Mouse (Mus musculus) limb, embryonic 14.5 days (tissue): ENCODE measurements around the gene Tnr. TPM values are rescaled to one million over a fixed set of nuclear protein-coding genes. Genes with fewer than 3 reads are reported as not detected.
A peak's percentile ranks its signal among the peaks of the same experiment; 100 is the strongest.

ENCODE experiments used
- ATAC-seq: fragments of 200-750 bp; cut with Nextera tagmentation; 2 replicates; pipeline ENCODE4 v1.8.0; 2017; ENCODE audit warnings: low read depth, moderate number of reproducible peaks, moderate TSS enrichment; ENCODE audit not compliant: low FRiP score
- DNase-seq: peaks from one replicate; pipeline ENCODE4 v3.0.0-alpha.2; 2015; ENCODE audit warnings: low spot score
- H3K27ac ChIP-seq: fragments of 300-500 bp; sonication (generic); replicated peaks from 2 replicates; pipeline ENCODE4 v1.5.1; 2014; ENCODE audit warnings: low read depth, mild to moderate bottlenecking, low read length, moderate library complexity, mixed read lengths
- H3K27me3 ChIP-seq: fragments of 300-500 bp; sonication (generic); 2 replicates; pipeline ENCODE4 v1.6.1; 2014; ENCODE audit warnings: low read length, mixed read lengths; ENCODE audit not compliant: control insufficient read depth, insufficient read depth
- H3K36me3 ChIP-seq: fragments of 300-500 bp; sonication (generic); 2 replicates; pipeline ENCODE4 v1.6.1; 2014; ENCODE audit warnings: mild to moderate bottlenecking, low read length, moderate library complexity, mixed read lengths; ENCODE audit not compliant: control insufficient read depth, insufficient read depth
- H3K4me1 ChIP-seq: fragments of 300-500 bp; sonication (generic); 2 replicates; pipeline ENCODE4 v1.6.1; 2014; ENCODE audit warnings: antibody characterized with exemption, low read length, mixed read lengths; ENCODE audit not compliant: control insufficient read depth, insufficient read depth
- H3K4me2 ChIP-seq: fragments of 300-500 bp; sonication (generic); replicated peaks from 2 replicates; pipeline ENCODE4 v1.6.1; 2014; ENCODE audit warnings: low read depth, mild to moderate bottlenecking, low read length, moderate library complexity; ENCODE audit not compliant: severe bottlenecking
- H3K4me3 ChIP-seq: fragments of 300-500 bp; sonication (generic); replicated peaks from 2 replicates; pipeline ENCODE4 v1.5.1; 2014; ENCODE audit warnings: low read length
- H3K9ac ChIP-seq: fragments of 300-500 bp; sonication (generic); 2 replicates; pipeline ENCODE4 v1.6.1; 2014; ENCODE audit warnings: mild to moderate bottlenecking, low read depth, low read length, moderate library complexity; ENCODE audit not compliant: severe bottlenecking
- H3K9me3 ChIP-seq: fragments of 300-500 bp; sonication (generic); 2 replicates; pipeline ENCODE4 v1.6.1; 2016; ENCODE audit warnings: low read length; ENCODE audit not compliant: control insufficient read depth
- POLR2A ChIP-seq: fragments of 200-500 bp; IDR thresholded peaks from 2 replicates; pipeline ENCODE4 v1.8.0; 2012; ENCODE audit warnings: inconsistent platforms, mild to moderate bottlenecking, moderate library complexity, borderline replicate concordance; ENCODE audit not compliant: insufficient read depth, insufficient read length; ENCODE audit errors: extremely low read depth
- WGBS: fragments of 180-500 bp; shearing (Covaris S2); extraction: QIAGEN DNeasy Blood & Tissue Kit; methylation state at CpG from one replicate; pipeline ENCODE4 v1.1.7; 2014; 5-methylcytosine and 5-hydroxymethylcytosine counted together
- polyA plus RNA-seq, 2 experiments: library from polyadenylated mRNA; depleted of rRNA in 1 of 2; stranded (reverse) in 1 of 2; unstranded in 1 of 2; fragments of >200 nt; fragmentation: Nextera tagmentation in 1 of 2; extraction: Ambion mirVana in 1 of 2; gene quantifications; 2 replicates each; pipeline versions ENCODE4 v1.2.1 to v1.2.3; 2012 to 2014

Tnr gene
- polyA plus RNA-seq, 2 experiments = 0.03 to 0.15 TPM

GRCm38 (mm10) chr1:159750411-159750810 lies 226.8 kb downstream of the Tnr start:
- Histone ChIP-seq H3K9ac (no peak overlapping the region), H3K9me3 (no peaks in the 10 kb centered on the region), H3K27ac (no peak overlapping the region), H3K27me3 (no peaks in the 10 kb centered on the region), H3K4me1 (no peaks in the 10 kb centered on the region), H3K4me3 (no peak overlapping the region), H3K36me3 (no peaks in the 10 kb centered on the region), H3K4me2 (no peak overlapping the region)
- 75% methylated on average over 5 of the region's 5 CpGs for WGBS
- ATAC-seq (no peak), DNase-seq (no peak)
- no peak for TF ChIP-seq POLR2A

GRCm38 (mm10) chr1:159750876-159751275 lies 227.3 kb downstream of the Tnr start:
- Histone ChIP-seq H3K27ac (no peak overlapping the region), H3K9me3 (no peaks in the 10 kb centered on the region), H3K9ac (no peak overlapping the region), H3K4me3 (no peak overlapping the region), H3K27me3 (no peaks in the 10 kb centered on the region), H3K4me2 (no peak overlapping the region), H3K36me3 (no peaks in the 10 kb centered on the region), H3K4me1 (no peaks in the 10 kb centered on the region)
- ATAC-seq (no peak), DNase-seq (no peak)
- 30% methylated on average over 6 of the region's 6 CpGs for WGBS
- TF ChIP-seq POLR2A = no peak

GRCm38 (mm10) chr1:159760970-159761369 lies 237.4 kb downstream of the Tnr start:
- no peak overlapping the region for H3K9ac ChIP-seq
- H3K27me3 ChIP-seq = no peaks in the 10 kb centered on the region
- no peak for TF ChIP-seq POLR2A
- DNase-seq (peak; percentile 17), ATAC-seq (no peak)
- H3K4me3 ChIP-seq = no peak overlapping the region
- no peak overlapping the region for H3K4me2 ChIP-seq
- H3K27ac ChIP-seq = no peak overlapping the region
- 0 out of 2 replicates have a peak, but pooled peaks cover 6% of the 10 kb centered on the region for H3K4me1 ChIP-seq
- no peaks in the 10 kb centered on the region for H3K9me3 ChIP-seq
- H3K36me3 ChIP-seq = no peaks in the 10 kb centered on the region

DNA sequence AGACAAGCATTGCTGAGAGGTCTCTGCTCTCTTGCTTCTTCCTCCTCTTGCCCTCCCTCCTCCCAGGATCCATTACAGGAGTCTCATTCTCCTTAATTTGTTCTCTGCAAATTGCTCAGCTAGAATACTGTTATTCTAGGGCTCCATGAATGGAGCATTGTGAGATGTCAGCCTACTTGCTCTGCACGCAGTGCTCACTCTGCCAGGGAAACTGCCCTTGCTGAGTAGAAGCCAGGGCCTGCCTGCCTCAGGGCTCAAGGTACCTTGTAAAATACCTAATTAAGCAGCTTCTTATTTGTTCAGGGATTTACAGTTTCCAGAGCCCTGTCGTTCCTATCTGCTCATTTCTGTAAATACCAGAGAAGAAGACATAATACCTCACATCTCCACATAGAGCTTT lies 240.3 kb downstream of the Tnr start:
- no peak overlapping the region for H3K27ac ChIP-seq

DNA sequence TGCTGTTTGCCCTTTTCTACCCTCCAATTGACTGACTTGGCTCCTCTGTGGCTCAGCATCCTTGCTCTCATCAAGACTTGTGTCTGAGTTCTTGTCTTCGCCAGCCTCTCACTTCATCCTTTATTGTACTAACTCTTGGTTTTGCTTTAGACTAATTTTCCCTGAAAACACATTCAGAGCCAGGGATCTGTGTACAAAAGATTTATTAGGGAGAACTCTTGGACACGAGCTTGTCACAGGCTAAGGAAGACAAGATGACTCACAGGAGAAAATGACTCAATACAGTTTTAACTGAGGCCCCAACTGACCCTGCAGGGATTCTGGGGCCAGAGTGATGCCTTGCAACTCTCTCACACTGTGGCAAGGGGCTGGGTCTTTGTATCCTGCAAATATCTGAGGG lies 241.3 kb downstream of the Tnr start:
- Histone ChIP-seq H3K4me3 (no peak overlapping the region), H3K27ac (no peak overlapping the region), H3K36me3 (no peaks in the 10 kb centered on the region), H3K4me2 (no peak overlapping the region), H3K27me3 (no peaks in the 10 kb centered on the region), H3K4me1 (0 out of 2 replicates have a peak, but pooled peaks cover 6% of the 10 kb centered on the region), H3K9me3 (no peaks in the 10 kb centered on the region), H3K9ac (no peak overlapping the region)
- ATAC-seq = no peak
- WGBS = 63% methylated on average over 2 of the region's 2 CpGs
- DNase-seq = no peak
- no peak for TF ChIP-seq POLR2A

More for the DNA sequence above, 240.3 kb downstream of the Tnr start:
- no peak for ATAC-seq
- no peak for DNase-seq
- 0 out of 2 replicates have a peak, but pooled peaks cover 6% of the 10 kb centered on the region for H3K4me1 ChIP-seq
- H3K9ac ChIP-seq = no peak overlapping the region
- no peak overlapping the region for H3K4me3 ChIP-seq
- 22% methylated on average over 2 of the region's 2 CpGs for WGBS
- no peaks in the 10 kb centered on the region for H3K27me3 ChIP-seq
- no peak overlapping the region for H3K4me2 ChIP-seq
- no peaks in the 10 kb centered on the region for H3K9me3 ChIP-seq
- TF ChIP-seq POLR2A = no peak
- no peaks in the 10 kb centered on the region for H3K36me3 ChIP-seq

DNA sequence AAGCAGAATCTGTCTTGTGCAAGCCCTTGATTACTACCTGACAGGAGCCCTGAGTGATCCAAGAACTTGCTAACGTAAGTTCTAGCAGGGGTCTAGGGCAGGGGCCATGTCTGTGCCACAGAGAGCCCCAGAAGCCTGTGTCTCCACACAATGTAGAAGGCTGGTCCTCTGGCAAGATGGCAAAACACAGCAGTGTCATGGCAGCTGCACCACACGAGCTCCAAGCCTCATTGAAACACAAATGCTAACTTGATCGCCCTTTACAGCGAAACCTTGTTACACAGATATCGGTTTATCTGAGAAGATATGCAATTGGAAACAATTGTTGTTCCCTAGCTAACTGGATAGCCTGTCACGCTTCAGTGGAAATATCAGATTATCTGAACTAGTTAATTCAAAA lies 246.4 kb downstream of the Tnr start:
- no peak overlapping the region for H3K9ac ChIP-seq

More for the DNA sequence above, 246.4 kb downstream of the Tnr start:
- H3K9me3 ChIP-seq = no peaks in the 10 kb centered on the region
- H3K4me3 ChIP-seq = no peak overlapping the region
- DNase-seq (no peak), ATAC-seq (no peak)
- no peak for TF ChIP-seq POLR2A
- H3K27ac ChIP-seq = no peak overlapping the region
- H3K4me1 ChIP-seq = no peaks in the 10 kb centered on the region
- no peak overlapping the region for H3K4me2 ChIP-seq
- no peaks in the 10 kb centered on the region for H3K27me3 ChIP-seq
- 81% methylated on average over 6 of the region's 6 CpGs for WGBS
- no peaks in the 10 kb centered on the region for H3K36me3 ChIP-seq
